Comparison of ENCODE assay signal across 17 mouse cellular contexts in genomic region chr2:180053001-180053400, GRCm38 (mm10). TPM values are rescaled to one million over a fixed set of nuclear protein-coding genes. Genes with fewer than 3 reads are reported as not detected.
"Had no signal": no experiment of that assay in that cellular context is flagged by ENCODE, and none has a peak within 500 bp of the region (broad histone marks: within the 10 kb centered on the region; RNA-seq: fewer than 3 reads in every experiment).

No protein-coding gene starts in this region.

- ATAC-seq: intestine, postnatal 0 days; liver, embryonic 12.5 days; midbrain, embryonic 13.5 days; midbrain, embryonic 16.5 days had no signal

- H3K9ac ChIP-seq: liver, embryonic 12.5 days; liver, embryonic 15.5 days; lung, embryonic 15.5 days; midbrain, embryonic 13.5 days had no signal

- H3K27me3 ChIP-seq: liver, embryonic 12.5 days; liver, embryonic 15.5 days; lung, embryonic 15.5 days; midbrain, embryonic 13.5 days had no signal

- H3K4me2 ChIP-seq: liver, embryonic 12.5 days; liver, embryonic 15.5 days; lung, embryonic 15.5 days; midbrain, embryonic 13.5 days had no signal

- H3K27ac ChIP-seq: left cerebral cortex, adult 2 months; liver, embryonic 12.5 days; liver, embryonic 15.5 days; lung, embryonic 15.5 days; midbrain, embryonic 10.5 days; midbrain, embryonic 13.5 days had no signal

- H3K4me3 ChIP-seq: left cerebral cortex, adult 2 months; liver, embryonic 12.5 days; liver, embryonic 15.5 days; lung, embryonic 15.5 days; megakaryocyte, embryonic 14.5 days; midbrain, embryonic 10.5 days; midbrain, embryonic 13.5 days had no signal

- H3K4me1 ChIP-seq: lung, embryonic 15.5 days; midbrain, embryonic 10.5 days had no signal

- DNase-seq: layer of hippocampus, postnatal 36 days; lung, adult 18-20 months; lung, postnatal 10 days; lung, postnatal 36 days; thymus, adult 18-20 months; thymus, postnatal 36 days had no signal

- H3K9me3 ChIP-seq: liver, embryonic 12.5 days; liver, embryonic 15.5 days; lung, embryonic 15.5 days; midbrain, embryonic 10.5 days; midbrain, embryonic 13.5 days had no signal

RNA-seq across cellular contexts. Expression of gene Hrh3, which starts 51.3 kb away (rescaled TPM):
- polyA plus RNA-seq: intestine, postnatal 0 days; liver, embryonic 12.5 days; liver, embryonic 15.5 days; lung, embryonic 15.5 days; spleen, adult 2 months; stomach, embryonic 16.5 days had no signal
